ENCODE assay signal across 16 mouse cellular contexts in the genomic region with DNA sequence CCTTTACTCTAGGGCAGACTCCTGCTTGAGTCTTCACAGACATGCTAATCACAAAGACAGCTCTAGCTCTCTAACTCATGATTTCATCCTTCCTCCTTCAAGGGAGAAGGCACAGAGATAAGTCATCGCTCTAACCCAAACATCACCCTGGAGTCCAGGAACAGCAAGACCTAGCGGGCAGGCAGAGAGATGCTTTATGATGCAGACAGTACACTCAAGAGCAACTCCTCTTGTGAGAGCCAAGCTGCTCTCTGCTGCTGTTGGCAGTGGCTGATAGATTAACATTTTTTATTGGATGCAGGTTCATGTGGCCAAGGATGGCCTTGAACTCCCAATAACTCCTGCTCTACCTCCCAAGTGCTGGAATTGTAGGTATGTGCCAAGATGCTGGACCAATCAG.
"Had no signal": no experiment of that assay in that cellular context is flagged by ENCODE, and none has a peak within 500 bp of the region (broad histone marks: within the 10 kb centered on the region; RNA-seq: fewer than 3 reads in every experiment).

No protein-coding gene starts in this region.

- H3K27ac ChIP-seq: neural tube, embryonic 12.5 days; neural tube, embryonic 13.5 days; neural tube, embryonic 15.5 days; stomach, embryonic 15.5 days had no signal

- H3K9ac ChIP-seq: neural tube, embryonic 12.5 days; neural tube, embryonic 13.5 days; neural tube, embryonic 15.5 days; stomach, embryonic 15.5 days had no signal

- H3K4me3 ChIP-seq: neural tube, embryonic 12.5 days; neural tube, embryonic 13.5 days; neural tube, embryonic 15.5 days; stomach, embryonic 15.5 days had no signal

- H3K36me3 ChIP-seq: neural tube, embryonic 12.5 days; neural tube, embryonic 13.5 days; stomach, embryonic 15.5 days had no signal

- H3K4me1 ChIP-seq: neural tube, embryonic 12.5 days; neural tube, embryonic 13.5 days; neural tube, embryonic 15.5 days had no signal

- H3K9me3 ChIP-seq: stomach, embryonic 15.5 days had no signal

- DNase-seq: retina, postnatal 1 day; right cerebral cortex, adult 18-20 months; right cerebral cortex, postnatal 14 days; right cerebral cortex, postnatal 25 days; right cerebral cortex, postnatal 4 days; spleen, adult 18-20 months; thymus, adult 18-20 months; thymus, adult 2 months; thymus, postnatal 14 days; thymus, postnatal 25 days; thymus, postnatal 36 days; thymus, postnatal 4 days had no signal

- H3K27me3 ChIP-seq: neural tube, embryonic 12.5 days; neural tube, embryonic 15.5 days; stomach, embryonic 15.5 days had no signal

- H3K4me2 ChIP-seq: neural tube, embryonic 12.5 days; neural tube, embryonic 13.5 days; neural tube, embryonic 15.5 days; stomach, embryonic 15.5 days had no signal
